Mouse (Mus musculus) forebrain, embryonic 11.5 days (tissue): ENCODE results near the gene Olfr520. TPM values are rescaled to one million over a fixed set of nuclear protein-coding genes. Genes with fewer than 3 reads are reported as not detected.

ENCODE experiments used
- ATAC-seq: fragments of 200-750 bp; cut with Nextera tagmentation; replicated peaks from 2 replicates; pipeline ENCODE4 v1.8.0; 2017; ENCODE audit warnings: moderate TSS enrichment; ENCODE audit not compliant: low FRiP score
- DNase-seq: peaks from one replicate; pipeline ENCODE4 v3.0.0-alpha.2; 2017; ENCODE audit warnings: low spot score
- H3K27ac ChIP-seq: fragments of 300-500 bp; sonication (generic); 2 replicates; pipeline ENCODE4 v1.5.1; 2014; ENCODE audit warnings: low read depth, low read length
- H3K27me3 ChIP-seq: fragments of 300-500 bp; sonication (generic); 2 replicates; pipeline ENCODE4 v1.6.1; 2014; ENCODE audit warnings: mild to moderate bottlenecking, low read length, mixed read lengths; ENCODE audit not compliant: control insufficient read depth, insufficient read depth
- H3K36me3 ChIP-seq: fragments of 300-500 bp; sonication (generic); 2 replicates; pipeline ENCODE4 v1.6.1; 2014; ENCODE audit warnings: mild to moderate bottlenecking, low read length, moderate library complexity, mixed read lengths; ENCODE audit not compliant: control insufficient read depth, insufficient read depth
- H3K4me1 ChIP-seq: fragments of 300-500 bp; sonication (generic); replicated peaks from 2 replicates; pipeline ENCODE4 v1.6.1; 2014; ENCODE audit warnings: low read length, mixed read lengths; ENCODE audit not compliant: control insufficient read depth, insufficient read depth
- H3K4me2 ChIP-seq: fragments of 300-500 bp; sonication (generic); 2 replicates; pipeline ENCODE4 v1.6.1; 2014; ENCODE audit warnings: low read depth, mild to moderate bottlenecking, low read length, moderate library complexity, mixed read lengths; ENCODE audit not compliant: severe bottlenecking
- H3K4me3 ChIP-seq: fragments of 300-500 bp; sonication (generic); 2 replicates; pipeline ENCODE4 v1.5.1; 2014; ENCODE audit warnings: low read depth, low read length
- H3K9ac ChIP-seq: fragments of 300-500 bp; sonication (generic); 2 replicates; pipeline ENCODE4 v1.6.1; 2014; ENCODE audit warnings: low read length
- H3K9me3 ChIP-seq: fragments of 300-500 bp; sonication (generic); 2 replicates; pipeline ENCODE4 v1.6.1; 2016; ENCODE audit warnings: low read length, mixed read lengths; ENCODE audit not compliant: control insufficient read depth
- WGBS: fragments of 180-500 bp; shearing (Covaris S2); extraction: QIAGEN DNeasy Blood & Tissue Kit; methylation state at CpG from one replicate; pipeline ENCODE4 v1.1.7; 2014; 5-methylcytosine and 5-hydroxymethylcytosine counted together
- polyA plus RNA-seq: library from polyadenylated mRNA; unstranded; fragments of >200 nt; fragmentation: Nextera tagmentation; extraction: Ambion mirVana; gene quantifications from 2 replicates; pipeline ENCODE4 v1.2.1, GENCODE M21; 2014

Gene Olfr520
- polyA plus RNA-seq, 1 experiment from 2014 or later, result not detected

- no peak for DNase-seq
Measured at GRCm38 (mm10) chr7:99698576-99698975, 31.5 kb upstream of the Olfr520 start.

GRCm38 (mm10) chr7:99699106-99699505 is 31.0 kb upstream of the Olfr520 start:
- H3K4me1 ChIP-seq, result no peaks in the 10 kb centered on the region
- no peaks in the 10 kb centered on the region for H3K36me3 ChIP-seq
- no peak overlapping the region for H3K9ac ChIP-seq
- DNase-seq, result no peak
- no peak overlapping the region for H3K4me2 ChIP-seq
- H3K4me3 ChIP-seq, result no peak overlapping the region
- H3K27ac ChIP-seq, result no peak overlapping the region
- H3K27me3 ChIP-seq, result no peaks in the 10 kb centered on the region
- H3K9me3 ChIP-seq, result no peaks in the 10 kb centered on the region
- ATAC-seq, result no peak
- 66% methylated on average over 3 of the region's 3 CpGs for WGBS

More at GRCm38 (mm10) chr7:99698576-99698975, 31.5 kb upstream of the Olfr520 start:
- H3K9ac ChIP-seq, result no peak overlapping the region
- no peak overlapping the region for H3K4me2 ChIP-seq
- no peak for ATAC-seq
- H3K36me3 ChIP-seq, result no peaks in the 10 kb centered on the region
- no peak overlapping the region for H3K27ac ChIP-seq
- H3K9me3 ChIP-seq, result no peaks in the 10 kb centered on the region
- no peaks in the 10 kb centered on the region for H3K27me3 ChIP-seq
- 87% methylated on average over 3 of the region's 3 CpGs for WGBS
- no peaks in the 10 kb centered on the region for H3K4me1 ChIP-seq
- no peak overlapping the region for H3K4me3 ChIP-seq

- 90% methylated on average over 3 of the region's 3 CpGs for WGBS
- Histone ChIP-seq H3K36me3 (no peaks in the 10 kb centered on the region), H3K27ac (no peak overlapping the region), H3K4me2 (no peak overlapping the region), H3K4me3 (no peak overlapping the region), H3K4me1 (no peaks in the 10 kb centered on the region), H3K27me3 (no peaks in the 10 kb centered on the region), H3K9ac (no peak overlapping the region), H3K9me3 (no peaks in the 10 kb centered on the region)
- DNase-seq, result no peak
- no peak for ATAC-seq
Measured at GRCm38 (mm10) chr7:99699709-99700151, 30.3 kb upstream of the Olfr520 start.

GRCm38 (mm10) chr7:99700641-99701040 is 29.4 kb upstream of the Olfr520 start:
- H3K36me3 ChIP-seq, result no peaks in the 10 kb centered on the region
- H3K4me2 ChIP-seq, result no peak overlapping the region
- no peaks in the 10 kb centered on the region for H3K9me3 ChIP-seq
- H3K27ac ChIP-seq, result no peak overlapping the region
- no peaks in the 10 kb centered on the region for H3K4me1 ChIP-seq
- no peak overlapping the region for H3K9ac ChIP-seq
- H3K4me3 ChIP-seq, result no peak overlapping the region
- no peaks in the 10 kb centered on the region for H3K27me3 ChIP-seq
- DNase-seq (no peak), ATAC-seq (no peak)
- 77% methylated on average over 4 of the region's 4 CpGs for WGBS

GRCm38 (mm10) chr7:99702201-99702600 is 27.9 kb upstream of the Olfr520 start:
- Histone ChIP-seq H3K4me2 (no peak overlapping the region), H3K27me3 (no peaks in the 10 kb centered on the region), H3K4me1 (no peaks in the 10 kb centered on the region), H3K36me3 (no peaks in the 10 kb centered on the region), H3K9me3 (no peaks in the 10 kb centered on the region), H3K27ac (no peak overlapping the region), H3K9ac (no peak overlapping the region), H3K4me3 (no peak overlapping the region)
- WGBS, result 40% methylated on average over 6 of the region's 6 CpGs
- DNase-seq (no peak), ATAC-seq (no peak)

GRCm38 (mm10) chr7:99704736-99705519 is 25.1 kb upstream of the Olfr520 start:
- Histone ChIP-seq H3K27ac (no peak overlapping the region), H3K9ac (no peak overlapping the region), H3K4me2 (no peak overlapping the region), H3K9me3 (no peaks in the 10 kb centered on the region), H3K4me3 (no peak overlapping the region), H3K4me1 (no peaks in the 10 kb centered on the region), H3K27me3 (no peaks in the 10 kb centered on the region), H3K36me3 (no peaks in the 10 kb centered on the region)
- 87% methylated on average over 3 of the region's 3 CpGs for whole genome bisulfite sequencing
- DNase-seq (no peak), ATAC-seq (no peak)

GRCm38 (mm10) chr7:99706341-99707037 is 23.6 kb upstream of the Olfr520 start:
- DNase-seq (no peak), ATAC-seq (no peak)
- no peak overlapping the region for H3K9ac ChIP-seq
- H3K4me3 ChIP-seq, result no peak overlapping the region
- H3K4me1 ChIP-seq, result no peaks in the 10 kb centered on the region
- no peaks in the 10 kb centered on the region for H3K9me3 ChIP-seq
- H3K27me3 ChIP-seq, result no peaks in the 10 kb centered on the region
- WGBS, result 65% methylated on average over 4 of the region's 4 CpGs
- H3K4me2 ChIP-seq, result no peak overlapping the region
- no peak overlapping the region for H3K27ac ChIP-seq
- no peaks in the 10 kb centered on the region for H3K36me3 ChIP-seq

GRCm38 (mm10) chr7:99707038-99707595 is 23.0 kb upstream of the Olfr520 start:
- H3K36me3 ChIP-seq, result no peaks in the 10 kb centered on the region
- no peak overlapping the region for H3K4me3 ChIP-seq
- no peak for DNase-seq
- no peaks in the 10 kb centered on the region for H3K9me3 ChIP-seq
- H3K27ac ChIP-seq, result no peak overlapping the region
- WGBS, result 47% methylated on average over 4 of the region's 4 CpGs
- H3K27me3 ChIP-seq, result no peaks in the 10 kb centered on the region
- no peaks in the 10 kb centered on the region for H3K4me1 ChIP-seq
- ATAC-seq, result no peak
- no peak overlapping the region for H3K4me2 ChIP-seq
- no peak overlapping the region for H3K9ac ChIP-seq
